Mouse (Mus musculus): Measurements from ENCODE around the gene Zfp106.

DNA sequence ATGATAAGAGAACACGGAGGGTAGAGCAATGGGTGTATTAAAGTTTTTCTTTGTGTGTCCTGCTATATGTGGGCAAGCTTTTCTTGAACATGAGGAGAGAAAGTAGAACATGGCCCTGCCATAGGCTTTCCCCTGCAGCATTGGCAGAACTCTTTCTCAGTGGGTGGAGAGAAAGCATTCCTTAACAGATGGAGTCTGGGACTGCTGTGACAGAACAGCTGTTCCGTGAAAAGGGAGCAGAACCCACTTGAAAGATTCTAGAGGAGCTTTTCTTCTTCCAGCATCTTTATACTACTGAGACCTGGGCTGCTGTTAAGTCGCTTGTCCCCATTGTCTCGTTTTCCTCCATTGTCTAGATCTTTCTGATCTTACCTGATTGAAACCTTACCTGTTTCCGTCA is 26.1 kb upstream of the Zfp106 start:
- TF ChIP-seq CTCF (IDR thresholded peaks at IDR 0.05; ENCODE audit: low read depth, low read length) (no peak), POLR2A (IDR thresholded peaks at IDR 0.05; ENCODE audit: borderline replicate concordance, low read depth, low read length) (no peak)
